Mouse (Mus musculus): ENCODE measurements around the gene Stk38l. TPM values are rescaled to one million over a fixed set of nuclear protein-coding genes. Genes with fewer than 3 reads are reported as not detected.
A peak's percentile ranks its signal among the peaks of the same experiment; 100 is the strongest.

Gene Stk38l
- polyA plus RNA-seq, 1 experiment from 2014 or later, result 15.8 TPM

GRCm38 (mm10) chr6:146824727-146825486 lies 100.1 kb downstream of the Stk38l start:
- Histone ChIP-seq H3K4me2 (replicated peaks; ENCODE audit: low read depth, low read length) (no peak overlapping the region), H3K4me3 (ENCODE audit: low read length) (no peak overlapping the region), H3K9me3 (ENCODE audit: low read length) (no peaks in the 10 kb centered on the region), H3K4me1 (ENCODE audit: insufficient read depth, low read length) (no peaks in the 10 kb centered on the region), H3K9ac (replicated peaks; ENCODE audit: low read length) (no peak overlapping the region), H3K27ac (ENCODE audit: low read length) (no peak overlapping the region), H3K27me3 (ENCODE audit: insufficient read depth, low read length) (no peaks in the 10 kb centered on the region), H3K36me3 (ENCODE audit: insufficient read depth, low read length) (no peaks in the 10 kb centered on the region)
- ATAC-seq (ENCODE audit: low FRiP score, low TSS enrichment), result peak; percentile 30; the same call in 1 of the 2 replicates
- WGBS, result 40% methylated on average over 16 of the region's 16 CpGs

- H3K27me3 ChIP-seq (ENCODE audit: insufficient read depth, low read length), result no peaks in the 10 kb centered on the region
- no peak overlapping the region for H3K27ac ChIP-seq (ENCODE audit: low read length)
- no peak overlapping the region for H3K4me3 ChIP-seq (ENCODE audit: low read length)
- no peak overlapping the region for H3K4me2 ChIP-seq (replicated peaks; ENCODE audit: low read depth, low read length)
- no peaks in the 10 kb centered on the region for H3K4me1 ChIP-seq (ENCODE audit: insufficient read depth, low read length)
- no peaks in the 10 kb centered on the region for H3K9me3 ChIP-seq (ENCODE audit: low read length)
- 95% methylated on average over 1 of the region's 1 CpGs for WGBS
- no peak for ATAC-seq (ENCODE audit: low FRiP score, low TSS enrichment)
- no peak overlapping the region for H3K9ac ChIP-seq (replicated peaks; ENCODE audit: low read length)
- no peaks in the 10 kb centered on the region for H3K36me3 ChIP-seq (ENCODE audit: insufficient read depth, low read length)
Measured at GRCm38 (mm10) chr6:146825487-146825773, 100.6 kb downstream of the Stk38l start.

Other genes with a start within 250 kb of the Stk38l start
- 14.0 and 14.5 TPM in 2 replicates for gene Itpr2, start 222.8 kb upstream of the Stk38l start, polyA plus RNA-seq (2015; fragmentation: Nextera tagmentation; extraction: Ambion mirVana)
- gene Fgfr1op2, start 147.8 kb upstream of the Stk38l start, polyA plus RNA-seq (2015; fragmentation: Nextera tagmentation; extraction: Ambion mirVana), result 92.6 and 92.7 TPM in 2 replicates
- gene Ints13, start 147.2 kb upstream of the Stk38l start, polyA plus RNA-seq (2015; fragmentation: Nextera tagmentation; extraction: Ambion mirVana), result 79.5 and 83.1 TPM in 2 replicates
- gene Med21, start 82.4 kb upstream of the Stk38l start, polyA plus RNA-seq (2015; fragmentation: Nextera tagmentation; extraction: Ambion mirVana), result 142 and 151 TPM in 2 replicates
- gene Tm7sf3, start 82.2 kb upstream of the Stk38l start, polyA plus RNA-seq (2015; fragmentation: Nextera tagmentation; extraction: Ambion mirVana), result 41.9 and 44.7 TPM in 2 replicates
- 3.0 and 4.7 TPM in 2 replicates for gene Arntl2, start 71.1 kb downstream of the Stk38l start, polyA plus RNA-seq (2015; fragmentation: Nextera tagmentation; extraction: Ambion mirVana)
- not detected in 2 replicates for gene Smco2, start 125.1 kb downstream of the Stk38l start, polyA plus RNA-seq (2015; fragmentation: Nextera tagmentation; extraction: Ambion mirVana)
- gene Ppfibp1, start 163.5 kb downstream of the Stk38l start, polyA plus RNA-seq (2015; fragmentation: Nextera tagmentation; extraction: Ambion mirVana), result 66.1 and 71.1 TPM in 2 replicates
- gene 1700034J05Rik, start 229.4 kb downstream of the Stk38l start, polyA plus RNA-seq (2015; fragmentation: Nextera tagmentation; extraction: Ambion mirVana), result 0.17 and 0.37 TPM in 2 replicates